In genomic region chr11:59219064-59219463, GRCm38 (mm10) we compare ENCODE assay signal across 9 mouse cellular contexts. TPM values are rescaled to one million over a fixed set of nuclear protein-coding genes. Genes with fewer than 3 reads are reported as not detected.
DNase-seq lines count a peak whose midpoint lies in the region; ATAC-seq and TF ChIP-seq lines count a peak whose summit lies in the region.
"Had no signal": no experiment of that assay in that cellular context is flagged by ENCODE, and none has a peak within 500 bp of the region (broad histone marks: within the 10 kb centered on the region; RNA-seq: fewer than 3 reads in every experiment).

No protein-coding gene starts in this region.

- H3K4me1 ChIP-seq in neural tube, embryonic 11.5 days (ENCODE audit: control insufficient read depth, insufficient read depth, low read length) = no peaks in the 10 kb centered on the region
- H3K4me1 ChIP-seq in neural tube, embryonic 15.5 days = peaks cover 40% of the 10 kb centered on the region
- H3K4me1 ChIP-seq in stomach, postnatal 0 days (replicated peaks; ENCODE audit: control insufficient read depth, insufficient read depth) = peaks cover 21% of the 10 kb centered on the region
- H3K4me1 ChIP-seq in forebrain, embryonic 10.5 days = 0 out of 2 replicates have a peak, but pooled peaks cover 13% of the 10 kb centered on the region

- peak; percentile 71 for TF ChIP-seq CTCF in stomach, postnatal 0 days (IDR thresholded peaks at IDR 0.05; ENCODE audit: low read depth)

- H3K27ac ChIP-seq in neural tube, embryonic 11.5 days (ENCODE audit: low read depth, low read length) = no peak overlapping the region
- no peak overlapping the region for H3K27ac ChIP-seq in neural tube, embryonic 15.5 days (replicated peaks)
- H3K27ac ChIP-seq in stomach, postnatal 0 days (replicated peaks) = peak overlapping the region; percentile 78
- H3K27ac ChIP-seq in forebrain, embryonic 10.5 days = no peak overlapping the region
- H3K27ac ChIP-seq: heart, embryonic 13.5 days had no signal

- no peak overlapping the region for H3K4me3 ChIP-seq in neural tube, embryonic 11.5 days (ENCODE audit: low read depth, low read length)
- no peak overlapping the region for H3K4me3 ChIP-seq in neural tube, embryonic 15.5 days (replicated peaks)
- no peak overlapping the region for H3K4me3 ChIP-seq in stomach, postnatal 0 days (ENCODE audit: low read depth, low read length)
- no peak overlapping the region for H3K4me3 ChIP-seq in forebrain, embryonic 10.5 days
- H3K4me3 ChIP-seq: heart, embryonic 13.5 days had no signal

- TF ChIP-seq EP300 in stomach, postnatal 0 days (optimal IDR thresholded peaks at IDR 0.05) = no peak

- H3K9me3 ChIP-seq in neural tube, embryonic 11.5 days (ENCODE audit: control insufficient read depth, low read length) = no peaks in the 10 kb centered on the region
- no peaks in the 10 kb centered on the region for H3K9me3 ChIP-seq in neural tube, embryonic 15.5 days (replicated peaks)
- no peaks in the 10 kb centered on the region for H3K9me3 ChIP-seq in stomach, postnatal 0 days (ENCODE audit: control insufficient read depth, low read length)
- no peaks in the 10 kb centered on the region for H3K9me3 ChIP-seq in forebrain, embryonic 10.5 days
- H3K9me3 ChIP-seq: heart, embryonic 13.5 days had no signal

- ATAC-seq in CD4-positive, CD25-positive, alpha-beta regulatory T cell, adult 4 months = no peak
- no peak for ATAC-seq in neural tube, embryonic 11.5 days (ENCODE audit: insufficient read depth, low FRiP score, low TSS enrichment)
- no peak for ATAC-seq in neural tube, embryonic 15.5 days (ENCODE audit: low FRiP score)
- 0 out of 2 replicates have a peak, but pooled peaks have one; percentile 15 for ATAC-seq in stomach, postnatal 0 days (ENCODE audit: low FRiP score, low TSS enrichment)

- no peaks in the 10 kb centered on the region for H3K27me3 ChIP-seq in neural tube, embryonic 11.5 days (ENCODE audit: control insufficient read depth, insufficient read depth, low read length)
- no peaks in the 10 kb centered on the region for H3K27me3 ChIP-seq in neural tube, embryonic 15.5 days (replicated peaks)
- no peaks in the 10 kb centered on the region for H3K27me3 ChIP-seq in stomach, postnatal 0 days (ENCODE audit: control insufficient read depth, insufficient read depth, low read length)
- H3K27me3 ChIP-seq in forebrain, embryonic 10.5 days (ENCODE audit: poor library complexity, severe bottlenecking) = no peaks in the 10 kb centered on the region
- H3K27me3 ChIP-seq: heart, embryonic 13.5 days had no signal

- peak; percentile 74 for DNase-seq in CD4-positive, CD25-positive, alpha-beta regulatory T cell, adult 2 months (ENCODE audit: low read depth, low spot score)
- DNase-seq in neural tube, embryonic 11.5 days (ENCODE audit: low spot score) = peak; percentile 35
- DNase-seq in kidney, postnatal 36 days = peak; percentile 44 to 72
- peak; percentile 57 for DNase-seq in stomach, postnatal 0 days (ENCODE audit: low spot score)
- no peak for DNase-seq in frontal cortex, postnatal 36 days (ENCODE audit: low spot score in 2 of 2)
- no peak for DNase-seq in forebrain, embryonic 10.5 days (ENCODE audit: extremely low spot score, low spot score)

- no peak overlapping the region for H3K4me2 ChIP-seq in neural tube, embryonic 11.5 days (ENCODE audit: low read depth)
- no peak overlapping the region for H3K4me2 ChIP-seq in neural tube, embryonic 15.5 days
- no peak overlapping the region for H3K4me2 ChIP-seq in stomach, postnatal 0 days (replicated peaks; ENCODE audit: low read depth)
- H3K4me2 ChIP-seq: heart, embryonic 13.5 days had no signal

- H3K9ac ChIP-seq in neural tube, embryonic 11.5 days (ENCODE audit: low read length) = no peak overlapping the region
- H3K9ac ChIP-seq in neural tube, embryonic 15.5 days (replicated peaks) = no peak overlapping the region
- no peak overlapping the region for H3K9ac ChIP-seq in stomach, postnatal 0 days (ENCODE audit: low read length)

- peaks cover 2% of the 10 kb centered on the region for H3K36me3 ChIP-seq in neural tube, embryonic 11.5 days (ENCODE audit: control insufficient read depth, insufficient read depth, low read length)
- H3K36me3 ChIP-seq in neural tube, embryonic 15.5 days = peaks cover 6% of the 10 kb centered on the region; the same call in 1 of the 2 replicates
- 0 out of 2 replicates have a peak, but pooled peaks cover 5% of the 10 kb centered on the region for H3K36me3 ChIP-seq in stomach, postnatal 0 days (ENCODE audit: control insufficient read depth, insufficient read depth, low read length)
- H3K36me3 ChIP-seq in forebrain, embryonic 10.5 days (replicated peaks) = peaks cover 96% of the 10 kb centered on the region

RNA-seq across cellular contexts. Expression of gene Arf1, which starts 9.0 kb away (rescaled TPM):
- 100 to 1,000 TPM; 324 to 440 TPM for polyA plus RNA-seq in CD4-positive, CD25-positive, alpha-beta regulatory T cell, adult 4 months (2017; shearing (Covaris generic))
- polyA plus RNA-seq in neural tube, embryonic 11.5 days (2014; fragmentation: Nextera tagmentation; extraction: Ambion mirVana) = 656 and 670 TPM in 2 replicates
- polyA plus RNA-seq in neural tube, embryonic 15.5 days (2015; fragmentation: Nextera tagmentation; extraction: Ambion mirVana) = 645 and 662 TPM in 2 replicates
- 536 and 549 TPM in 2 replicates for polyA plus RNA-seq in stomach, postnatal 0 days (2015; fragmentation: Nextera tagmentation; extraction: Ambion mirVana)
- polyA plus RNA-seq in forebrain, embryonic 10.5 days (2016; fragmentation: Nextera tagmentation; extraction: Ambion mirVana) = 613 and 629 TPM in 2 replicates

RNA-seq across cellular contexts. Expression of gene 2310033P09Rik, which starts 10.9 kb away (rescaled TPM):
- polyA plus RNA-seq in CD4-positive, CD25-positive, alpha-beta regulatory T cell, adult 4 months (2017; shearing (Covaris generic)) = 10 to 100 TPM; 18.8 to 26.1 TPM
- polyA plus RNA-seq in neural tube, embryonic 11.5 days (2014; fragmentation: Nextera tagmentation; extraction: Ambion mirVana) = 31.0 and 33.1 TPM in 2 replicates
- polyA plus RNA-seq in neural tube, embryonic 15.5 days (2015; fragmentation: Nextera tagmentation; extraction: Ambion mirVana) = 27.3 and 28.6 TPM in 2 replicates
- polyA plus RNA-seq in stomach, postnatal 0 days (2015; fragmentation: Nextera tagmentation; extraction: Ambion mirVana) = 21.3 and 21.5 TPM in 2 replicates
- polyA plus RNA-seq in forebrain, embryonic 10.5 days (2016; fragmentation: Nextera tagmentation; extraction: Ambion mirVana) = 44.8 and 46.8 TPM in 2 replicates

RNA-seq across cellular contexts. Expression of gene Mrpl55, which starts 16.8 kb away (rescaled TPM):
- 10 to 100 TPM; 57.0 to 62.4 TPM for polyA plus RNA-seq in CD4-positive, CD25-positive, alpha-beta regulatory T cell, adult 4 months (2017; shearing (Covaris generic))
- polyA plus RNA-seq in neural tube, embryonic 11.5 days (2014; fragmentation: Nextera tagmentation; extraction: Ambion mirVana) = 91.6 and 99.3 TPM in 2 replicates
- 99.3 and 103 TPM in 2 replicates for polyA plus RNA-seq in neural tube, embryonic 15.5 days (2015; fragmentation: Nextera tagmentation; extraction: Ambion mirVana)
- polyA plus RNA-seq in stomach, postnatal 0 days (2015; fragmentation: Nextera tagmentation; extraction: Ambion mirVana) = 90.3 and 90.9 TPM in 2 replicates
- 123 and 130 TPM in 2 replicates for polyA plus RNA-seq in forebrain, embryonic 10.5 days (2016; fragmentation: Nextera tagmentation; extraction: Ambion mirVana)

RNA-seq across cellular contexts. Expression of gene Guk1, which starts 27.1 kb away (rescaled TPM):
- 10 to 100 TPM; 63.6 to 67.4 TPM for polyA plus RNA-seq in CD4-positive, CD25-positive, alpha-beta regulatory T cell, adult 4 months (2017; shearing (Covaris generic))
- 101 and 112 TPM in 2 replicates for polyA plus RNA-seq in neural tube, embryonic 11.5 days (2014; fragmentation: Nextera tagmentation; extraction: Ambion mirVana)
- 225 and 262 TPM in 2 replicates for polyA plus RNA-seq in neural tube, embryonic 15.5 days (2015; fragmentation: Nextera tagmentation; extraction: Ambion mirVana)
- 176 and 182 TPM in 2 replicates for polyA plus RNA-seq in stomach, postnatal 0 days (2015; fragmentation: Nextera tagmentation; extraction: Ambion mirVana)
- polyA plus RNA-seq in forebrain, embryonic 10.5 days (2016; fragmentation: Nextera tagmentation; extraction: Ambion mirVana) = 129 and 135 TPM in 2 replicates

RNA-seq across cellular contexts. Expression of gene Gjc2, which starts 36.1 kb away (rescaled TPM):
- polyA plus RNA-seq in CD4-positive, CD25-positive, alpha-beta regulatory T cell, adult 4 months (2017; shearing (Covaris generic)) = not detected
- polyA plus RNA-seq in neural tube, embryonic 11.5 days (2014; fragmentation: Nextera tagmentation; extraction: Ambion mirVana) = 0.28 TPM in 1 of 2 replicates, not detected in the other
- polyA plus RNA-seq in neural tube, embryonic 15.5 days (2015; fragmentation: Nextera tagmentation; extraction: Ambion mirVana) = 0.29 and 0.42 TPM in 2 replicates
- 2.1 and 2.4 TPM in 2 replicates for polyA plus RNA-seq in stomach, postnatal 0 days (2015; fragmentation: Nextera tagmentation; extraction: Ambion mirVana)
- polyA plus RNA-seq in forebrain, embryonic 10.5 days (2016; fragmentation: Nextera tagmentation; extraction: Ambion mirVana) = not detected in 2 replicates

Comparison
In these comparisons a context has a peak if more than half of its experiments do, and no peak if none do; other contexts are left out.
1. DNase-seq: peak in CD4-positive, CD25-positive, alpha-beta regulatory T cell, adult 2 months (single experiment), neural tube, embryonic 11.5 days (single experiment), kidney, postnatal 36 days (2 of 2) and stomach, postnatal 0 days (single experiment); none in frontal cortex, postnatal 36 days (0 of 2) and forebrain, embryonic 10.5 days (single experiment).